Mouse (Mus musculus) heart, embryonic 11.5 days (tissue): Measurements from ENCODE around the gene Cphx1. TPM values are rescaled to one million over a fixed set of nuclear protein-coding genes. Genes with fewer than 3 reads are reported as not detected.
A peak's percentile ranks its signal among the peaks of the same experiment; 100 is the strongest.
"Not testable (repeated sequence)": the region's sequence is repeated elsewhere in the genome, so short reads cannot be mapped to it uniquely, and the experiment has no call there.

ENCODE experiments used
- ATAC-seq: fragments of 200-750 bp; cut with Nextera tagmentation; replicated peaks from 2 replicates; pipeline ENCODE4 v1.8.0; 2017; ENCODE audit warnings: moderate library complexity; ENCODE audit not compliant: insufficient number of reproducible peaks, low FRiP score, low TSS enrichment
- H3K27ac ChIP-seq: fragments of 300-500 bp; sonication (generic); 2 replicates; pipeline ENCODE4 v1.5.1; 2014; ENCODE audit warnings: mild to moderate bottlenecking, low read depth, low read length
- H3K27me3 ChIP-seq: fragments of 300-500 bp; sonication (generic); 2 replicates; pipeline ENCODE4 v1.6.1; 2014; ENCODE audit warnings: mild to moderate bottlenecking, low read length, mixed read lengths; ENCODE audit not compliant: control insufficient read depth, insufficient read depth
- H3K36me3 ChIP-seq: fragments of 300-500 bp; sonication (generic); 2 replicates; pipeline ENCODE4 v1.6.1; 2014; ENCODE audit warnings: mild to moderate bottlenecking, low read length, moderate library complexity, mixed read lengths; ENCODE audit not compliant: control insufficient read depth, insufficient read depth
- H3K4me1 ChIP-seq: fragments of 300-500 bp; sonication (generic); 2 replicates; pipeline ENCODE4 v1.6.1; 2014; ENCODE audit warnings: low read length; ENCODE audit not compliant: control insufficient read depth, insufficient read depth
- H3K4me2 ChIP-seq: fragments of 300-500 bp; sonication (generic); 2 replicates; pipeline ENCODE4 v1.6.1; 2014; ENCODE audit warnings: mild to moderate bottlenecking, moderate library complexity
- H3K4me3 ChIP-seq: fragments of 300-500 bp; sonication (generic); 2 replicates; pipeline ENCODE4 v1.5.1; 2014; ENCODE audit warnings: low read depth, low read length
- H3K9ac ChIP-seq: fragments of 300-500 bp; sonication (generic); 2 replicates; pipeline ENCODE4 v1.6.1; 2014; ENCODE audit warnings: mild to moderate bottlenecking, low read depth, low read length, moderate library complexity
- H3K9me3 ChIP-seq: fragments of 300-500 bp; sonication (generic); replicated peaks from 2 replicates; pipeline ENCODE4 v1.6.1; 2016; ENCODE audit warnings: low read length; ENCODE audit not compliant: control insufficient read depth
- WGBS: fragments of 180-500 bp; shearing (Covaris S2); extraction: QIAGEN DNeasy Blood & Tissue Kit; methylation state at CpG from one replicate; pipeline ENCODE4 v1.1.7; 2014; ENCODE audit not compliant: insufficient replicate concordance; 5-methylcytosine and 5-hydroxymethylcytosine counted together
- polyA plus RNA-seq: library from polyadenylated mRNA; unstranded; fragments of >200 nt; fragmentation: Nextera tagmentation; extraction: Ambion mirVana; gene quantifications from 2 replicates; pipeline ENCODE4 v1.2.1, GENCODE M21; 2014

Gene Cphx1
- polyA plus RNA-seq, 1 experiment from 2014 or later = not detected

- not testable (repeated sequence) for H3K36me3 ChIP-seq, H3K27ac ChIP-seq, H3K4me1 ChIP-seq, H3K9ac ChIP-seq, H3K4me3 ChIP-seq, ATAC-seq, H3K4me2 ChIP-seq, H3K27me3 ChIP-seq, H3K9me3 ChIP-seq
- WGBS = no CpG with 5 or more reads among the region's 44 CpGs
Measured at GRCm38 (mm10) chr14:25926814-25927561, 11.1 kb upstream of the Cphx1 start.

- H3K4me2 ChIP-seq, H3K9ac ChIP-seq, H3K36me3 ChIP-seq, H3K9me3 ChIP-seq, H3K27ac ChIP-seq, H3K27me3 ChIP-seq, ATAC-seq, H3K4me1 ChIP-seq, H3K4me3 ChIP-seq: not testable (repeated sequence)
- no CpG with 5 or more reads among the region's 10 CpGs for WGBS
Measured at GRCm38 (mm10) chr14:25927562-25927881, 10.6 kb upstream of the Cphx1 start, which contains the start of gene Tmem254a. Gene Tmem254a, minus strand, starts transcription at chr14:25927672.

- H3K9me3 ChIP-seq, H3K36me3 ChIP-seq, H3K27me3 ChIP-seq, ATAC-seq, H3K4me2 ChIP-seq, H3K9ac ChIP-seq, H3K27ac ChIP-seq, H3K4me3 ChIP-seq, H3K4me1 ChIP-seq: not testable (repeated sequence)
- WGBS = no CpG with 5 or more reads among the region's 5 CpGs
Measured at GRCm38 (mm10) chr14:25936867-25937630, 1.1 kb upstream of the Cphx1 start.

- not testable (repeated sequence) for H3K36me3 ChIP-seq, H3K4me2 ChIP-seq, H3K9ac ChIP-seq, H3K9me3 ChIP-seq, ATAC-seq, H3K4me1 ChIP-seq, H3K27me3 ChIP-seq, H3K4me3 ChIP-seq, H3K27ac ChIP-seq
- no CpG with 5 or more reads among the region's 3 CpGs for WGBS
Measured at GRCm38 (mm10) chr14:25957861-25958260, 19.8 kb downstream of the Cphx1 start.

GRCm38 (mm10) chr14:25978371-25979241, 40.5 kb downstream of the Cphx1 start, which contains the start of gene Duxbl1:
Gene Duxbl1, plus strand, starts transcription at chr14:25978577.
- not testable (repeated sequence) for H3K27me3 ChIP-seq, ATAC-seq, H3K9me3 ChIP-seq, H3K4me1 ChIP-seq, H3K4me3 ChIP-seq, H3K4me2 ChIP-seq, H3K36me3 ChIP-seq
- no CpG with 5 or more reads among the region's 25 CpGs for WGBS
- Histone ChIP-seq H3K27ac (peak within 1 kb of the TSS; percentile 73; the same call in 1 of the 2 replicates), H3K9ac (0 out of 2 replicates have a peak within 1 kb of the TSS, but pooled peaks have one; percentile 46)

GRCm38 (mm10) chr14:25979242-25979941, 41.3 kb downstream of the Cphx1 start:
- H3K27me3 ChIP-seq, H3K4me3 ChIP-seq, ATAC-seq, H3K4me1 ChIP-seq, H3K36me3 ChIP-seq, H3K9me3 ChIP-seq, H3K4me2 ChIP-seq: not testable (repeated sequence)
- peak overlapping the region; percentile 73; the same call in 1 of the 2 replicates for H3K27ac ChIP-seq
- 0 out of 2 replicates have a peak overlapping the region, but pooled peaks have one; percentile 46 for H3K9ac ChIP-seq
- under 1% methylated on average over 8 of the region's 13 CpGs for WGBS

GRCm38 (mm10) chr14:25981880-25982279, 43.8 kb downstream of the Cphx1 start:
- not testable (repeated sequence) for H3K4me3 ChIP-seq, H3K27me3 ChIP-seq, H3K4me2 ChIP-seq, H3K4me1 ChIP-seq, H3K27ac ChIP-seq, H3K9me3 ChIP-seq, H3K9ac ChIP-seq, ATAC-seq, H3K36me3 ChIP-seq
- 64% methylated on average over 6 of the region's 9 CpGs for WGBS
